Mouse (Mus musculus) olfactory bulb, adult 2 months (tissue): ENCODE data around the gene Clca4a.

Experiments
- CTCF ChIP-seq: fragments of 200-500 bp; IDR thresholded peaks from 2 replicates; pipeline ENCODE4 v1.5.1; 2012; ENCODE audit warnings: low read depth, mild to moderate bottlenecking, low read length, moderate library complexity; ENCODE audit not compliant: insufficient read depth
- POLR2A ChIP-seq: fragments of 200-500 bp; IDR thresholded peaks from 2 replicates; pipeline ENCODE4 v1.6.1; 2012; ENCODE audit warnings: mild to moderate bottlenecking, low read depth, low read length, moderate library complexity; ENCODE audit not compliant: insufficient read depth

DNA sequence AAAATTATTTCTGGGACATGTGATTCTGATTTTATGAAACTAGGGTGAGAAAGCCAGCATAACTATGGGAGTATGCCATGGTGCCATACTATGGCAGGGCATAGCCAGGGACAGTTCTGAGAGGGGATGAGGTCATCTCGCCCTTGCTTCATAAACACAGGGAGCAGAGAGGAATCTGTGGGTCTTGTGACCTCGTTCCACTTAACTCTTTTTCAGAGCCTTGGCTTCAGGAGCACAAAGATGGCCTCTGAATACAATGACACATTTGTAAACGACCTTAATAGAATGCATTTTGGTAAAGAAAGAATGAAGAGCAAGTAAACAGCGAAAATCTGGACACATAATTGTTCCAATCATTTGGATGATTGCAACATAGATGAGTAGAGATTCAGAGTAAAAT lies 24.0 kb downstream of the Clca4a start:
- no peak for TF ChIP-seq CTCF
- no peak for TF ChIP-seq POLR2A
